18 mouse cellular contexts compared by ENCODE assay signal in genomic region chr13:30174586-30174985, GRCm38 (mm10). TPM values are rescaled to one million over a fixed set of nuclear protein-coding genes. Genes with fewer than 3 reads are reported as not detected.
A peak's percentile ranks its signal among the peaks of the same experiment; 100 is the strongest.
DNase-seq lines count a peak whose midpoint lies in the region; ATAC-seq lines count a peak whose summit lies in the region.
"Had no signal": no experiment of that assay in that cellular context is flagged by ENCODE, and none has a peak within 500 bp of the region (broad histone marks: within the 10 kb centered on the region; RNA-seq: fewer than 3 reads in every experiment).

No protein-coding gene starts in this region.

- no peaks in the 10 kb centered on the region for H3K4me1 ChIP-seq in embryonic facial prominence, embryonic 14.5 days (ENCODE audit: control insufficient read depth, insufficient read depth, low read length)
- no peaks in the 10 kb centered on the region for H3K4me1 ChIP-seq in embryonic facial prominence, embryonic 10.5 days
- no peaks in the 10 kb centered on the region for H3K4me1 ChIP-seq in midbrain, embryonic 14.5 days (ENCODE audit: control insufficient read depth, insufficient read depth, low read length)
- H3K4me1 ChIP-seq: embryonic facial prominence, embryonic 13.5 days; forebrain, embryonic 13.5 days; forebrain, embryonic 15.5 days had no signal

- 89% methylated on average over 4 of the region's 4 CpGs for WGBS in embryonic facial prominence, embryonic 14.5 days
- WGBS in embryonic facial prominence, embryonic 10.5 days: 96% methylated on average over 4 of the region's 4 CpGs
- 95% methylated on average over 4 of the region's 4 CpGs for WGBS in midbrain, embryonic 14.5 days

- H3K9me3 ChIP-seq in embryonic facial prominence, embryonic 14.5 days (ENCODE audit: control insufficient read depth, low read length): no peaks in the 10 kb centered on the region
- H3K9me3 ChIP-seq in embryonic facial prominence, embryonic 10.5 days: no peaks in the 10 kb centered on the region
- no peaks in the 10 kb centered on the region for H3K9me3 ChIP-seq in midbrain, embryonic 14.5 days (ENCODE audit: control insufficient read depth, low read length)
- H3K9me3 ChIP-seq: embryonic facial prominence, embryonic 13.5 days; forebrain, embryonic 13.5 days; forebrain, embryonic 15.5 days had no signal

- no peaks in the 10 kb centered on the region for H3K36me3 ChIP-seq in embryonic facial prominence, embryonic 14.5 days (ENCODE audit: control insufficient read depth, insufficient read depth, low read length)
- H3K36me3 ChIP-seq in embryonic facial prominence, embryonic 10.5 days (replicated peaks): no peaks in the 10 kb centered on the region
- no peaks in the 10 kb centered on the region for H3K36me3 ChIP-seq in midbrain, embryonic 14.5 days (ENCODE audit: control insufficient read depth, insufficient read depth, low read length)
- H3K36me3 ChIP-seq: embryonic facial prominence, embryonic 13.5 days; forebrain, embryonic 15.5 days had no signal

- no peak for DNase-seq in embryonic facial prominence, embryonic 14.5 days (ENCODE audit: low spot score)
- DNase-seq in embryonic facial prominence, embryonic 10.5 days (ENCODE audit: low spot score): no peak
- no peak for DNase-seq in midbrain, embryonic 14.5 days
- DNase-seq in ovary, adult 18-20 months (ENCODE audit: low spot score): no peak
- DNase-seq: adrenal gland, adult 2 months; adrenal gland, postnatal 10 days; adrenal gland, postnatal 25 days; B cell, adult 2 months; cerebellum, adult 11-12 months; cerebellum, adult 2 months; cerebellum, adult 9-10 months; cerebellum, postnatal 10 days; cerebellum, postnatal 25 days; forebrain, postnatal 0 days had no signal

- H3K27me3 ChIP-seq in embryonic facial prominence, embryonic 14.5 days (replicated peaks; ENCODE audit: control insufficient read depth, insufficient read depth, low read length): no peaks in the 10 kb centered on the region
- H3K27me3 ChIP-seq in embryonic facial prominence, embryonic 10.5 days (replicated peaks; ENCODE audit: low read depth, poor library complexity, severe bottlenecking): no peaks in the 10 kb centered on the region
- no peaks in the 10 kb centered on the region for H3K27me3 ChIP-seq in midbrain, embryonic 14.5 days (ENCODE audit: control insufficient read depth, insufficient read depth, low read length)
- H3K27me3 ChIP-seq: embryonic facial prominence, embryonic 13.5 days; forebrain, embryonic 13.5 days; forebrain, embryonic 15.5 days had no signal

- peak; percentile 54; the same call in 1 of the 2 replicates for ATAC-seq in embryonic facial prominence, embryonic 14.5 days (ENCODE audit: low read depth)
- peak; percentile 41 for ATAC-seq in CD4-positive, CD25-positive, alpha-beta regulatory T cell, adult 4 months
- no peak for ATAC-seq in midbrain, embryonic 14.5 days (ENCODE audit: low FRiP score, low TSS enrichment)
- ATAC-seq: forebrain, embryonic 13.5 days; forebrain, embryonic 15.5 days; forebrain, postnatal 0 days had no signal

- no peak overlapping the region for H3K27ac ChIP-seq in embryonic facial prominence, embryonic 14.5 days (replicated peaks; ENCODE audit: low read depth, low read length)
- H3K27ac ChIP-seq in embryonic facial prominence, embryonic 10.5 days (replicated peaks): no peak overlapping the region
- no peak overlapping the region for H3K27ac ChIP-seq in midbrain, embryonic 14.5 days (replicated peaks; ENCODE audit: low read depth, low read length)
- H3K27ac ChIP-seq: embryonic facial prominence, embryonic 13.5 days; forebrain, embryonic 13.5 days; forebrain, embryonic 15.5 days had no signal

- H3K4me3 ChIP-seq in embryonic facial prominence, embryonic 14.5 days (ENCODE audit: low read depth, low read length): no peak overlapping the region
- no peak overlapping the region for H3K4me3 ChIP-seq in embryonic facial prominence, embryonic 10.5 days
- H3K4me3 ChIP-seq in midbrain, embryonic 14.5 days (replicated peaks; ENCODE audit: low read depth, low read length): no peak overlapping the region
- H3K4me3 ChIP-seq: embryonic facial prominence, embryonic 13.5 days; forebrain, embryonic 13.5 days; forebrain, embryonic 15.5 days had no signal

- H3K9ac ChIP-seq in embryonic facial prominence, embryonic 14.5 days (ENCODE audit: low read depth, low read length): no peak overlapping the region
- H3K9ac ChIP-seq in midbrain, embryonic 14.5 days (replicated peaks; ENCODE audit: low read length): no peak overlapping the region
- H3K9ac ChIP-seq: embryonic facial prominence, embryonic 13.5 days; forebrain, embryonic 13.5 days; forebrain, embryonic 15.5 days; forebrain, postnatal 0 days had no signal

- no peak overlapping the region for H3K4me2 ChIP-seq in embryonic facial prominence, embryonic 14.5 days (ENCODE audit: low read depth, low read length)
- no peak overlapping the region for H3K4me2 ChIP-seq in midbrain, embryonic 14.5 days (ENCODE audit: low read length)
- H3K4me2 ChIP-seq: embryonic facial prominence, embryonic 13.5 days; forebrain, embryonic 13.5 days; forebrain, embryonic 15.5 days had no signal

RNA-seq across cellular contexts. Expression of gene Mboat1, which starts 38.3 kb away (rescaled TPM):
- 15.4 and 16.6 TPM in 2 replicates for polyA plus RNA-seq in embryonic facial prominence, embryonic 14.5 days (2014; fragmentation: Nextera tagmentation; extraction: Ambion mirVana)
- 6.3 and 7.6 TPM in 2 replicates for polyA plus RNA-seq in embryonic facial prominence, embryonic 10.5 days (2016; fragmentation: Nextera tagmentation; extraction: Ambion mirVana)
- polyA plus RNA-seq in CD4-positive, CD25-positive, alpha-beta regulatory T cell, adult 4 months (2017; shearing (Covaris generic)): 1 to 10 TPM; 9.6 to 9.8 TPM
- 1.9 TPM in 2 replicates for polyA plus RNA-seq in midbrain, embryonic 14.5 days (2014; fragmentation: Nextera tagmentation; extraction: Ambion mirVana)
